Mouse (Mus musculus) kidney, embryonic 16.5 days (tissue): ENCODE measurements around the gene Gm10964. TPM values are rescaled to one million over a fixed set of nuclear protein-coding genes. Genes with fewer than 3 reads are reported as not detected.
"Not testable (repeated sequence)": the region's sequence is repeated elsewhere in the genome, so short reads cannot be mapped to it uniquely, and the experiment has no call there.

Source experiments
- ATAC-seq: fragments of 200-750 bp; cut with Nextera tagmentation; 2 replicates; pipeline ENCODE4 v1.8.0; 2017; ENCODE audit warnings: moderate TSS enrichment; ENCODE audit not compliant: low FRiP score, low TSS enrichment
- H3K27ac ChIP-seq: fragments of 300-500 bp; sonication (generic); 2 replicates; pipeline ENCODE4 v1.5.1; 2014; ENCODE audit warnings: low read length
- H3K27me3 ChIP-seq: fragments of 300-500 bp; sonication (generic); 2 replicates; pipeline ENCODE4 v1.6.1; 2014; ENCODE audit warnings: low read length, control low read depth, mixed read lengths; ENCODE audit not compliant: insufficient read depth
- H3K36me3 ChIP-seq: fragments of 300-500 bp; sonication (generic); 2 replicates; pipeline ENCODE4 v1.6.1; 2014; ENCODE audit warnings: low read length, control low read depth, mixed read lengths; ENCODE audit not compliant: insufficient read depth
- H3K4me1 ChIP-seq: fragments of 300-500 bp; sonication (generic); 2 replicates; pipeline ENCODE4 v1.6.1; 2014; ENCODE audit warnings: low read length, control low read depth, mixed read lengths; ENCODE audit not compliant: insufficient read depth
- H3K4me2 ChIP-seq: fragments of 300-500 bp; sonication (generic); replicated peaks from 2 replicates; pipeline ENCODE4 v1.6.1; 2014; ENCODE audit warnings: low read depth, low read length
- H3K4me3 ChIP-seq: fragments of 300-500 bp; sonication (generic); 2 replicates; pipeline ENCODE4 v1.5.1; 2014; ENCODE audit warnings: mild to moderate bottlenecking, low read length
- H3K9ac ChIP-seq: fragments of 300-500 bp; sonication (generic); replicated peaks from 2 replicates; pipeline ENCODE4 v1.6.1; 2014; ENCODE audit warnings: low read length
- H3K9me3 ChIP-seq: fragments of 300-500 bp; sonication (generic); 2 replicates; pipeline ENCODE4 v1.6.1; 2016; ENCODE audit warnings: low read length, control low read depth
- WGBS: fragments of 180-500 bp; shearing (Covaris S2); extraction: QIAGEN DNeasy Blood & Tissue Kit; methylation state at CpG from one replicate; pipeline ENCODE4 v1.1.7; 2014; 5-methylcytosine and 5-hydroxymethylcytosine counted together
- polyA plus RNA-seq: library from polyadenylated mRNA; unstranded; fragments of >200 nt; fragmentation: Nextera tagmentation; extraction: Ambion mirVana; gene quantifications from 2 replicates; pipeline ENCODE4 v1.2.1, GENCODE M21; 2015

The Gm10964 gene
- polyA plus RNA-seq, 1 experiment from 2014 or later = not detected

GRCm38 (mm10) chr3:103790346-103791145 lies 51.4 kb downstream of the Gm10964 start:
- WGBS = under 1% methylated on average over 48 of the region's 61 CpGs
- Histone ChIP-seq H3K27ac (peak overlapping the region; percentile 61), H3K4me2 (peak overlapping the region; percentile 75), H3K9ac (peak overlapping the region; percentile 92), H3K4me3 (peak overlapping the region; percentile 59), H3K36me3 (no peaks in the 10 kb centered on the region), H3K27me3 (no peaks in the 10 kb centered on the region), H3K4me1 (peaks cover 22% of the 10 kb centered on the region), H3K9me3 (no peaks in the 10 kb centered on the region)
- ATAC-seq = peak; percentile 87

- WGBS = 11% methylated on average over 40 of the region's 49 CpGs
These were observed 52.3 kb downstream of the Gm10964 start, which contains the start of gene Hipk1 for GRCm38 (mm10) chr3:103791230-103792110. TSS of gene Hipk1 (minus strand) at chr3:103791563.

GRCm38 (mm10) chr3:103792111-103792406 lies 52.9 kb downstream of the Gm10964 start:
- 79% methylated on average over 5 of the region's 5 CpGs for WGBS
- not testable (repeated sequence) for H3K27ac ChIP-seq, H3K9ac ChIP-seq, H3K9me3 ChIP-seq, H3K4me2 ChIP-seq, H3K36me3 ChIP-seq, H3K4me3 ChIP-seq, ATAC-seq, H3K27me3 ChIP-seq
- peaks cover 22% of the 10 kb centered on the region for H3K4me1 ChIP-seq

More at GRCm38 (mm10) chr3:103791230-103792110, 52.3 kb downstream of the Gm10964 start, which contains the start of gene Hipk1:
- ATAC-seq = peak; percentile 97
- Histone ChIP-seq H3K9ac (peak within 1 kb of the TSS; percentile 92), H3K9me3 (no peaks in the 10 kb centered on the region), H3K36me3 (no peaks in the 10 kb centered on the region), H3K27me3 (no peaks in the 10 kb centered on the region), H3K4me1 (peaks cover 22% of the 10 kb centered on the region), H3K4me2 (peak within 1 kb of the TSS; percentile 75), H3K4me3 (peak within 1 kb of the TSS; percentile 59), H3K27ac (peak within 1 kb of the TSS; percentile 61)

GRCm38 (mm10) chr3:103792566-103792965 lies 53.4 kb downstream of the Gm10964 start:
- H3K27ac ChIP-seq = no peak overlapping the region
- no peak overlapping the region for H3K4me2 ChIP-seq
- H3K4me1 ChIP-seq = peaks cover 22% of the 10 kb centered on the region
- no peaks in the 10 kb centered on the region for H3K27me3 ChIP-seq
- no peaks in the 10 kb centered on the region for H3K9me3 ChIP-seq
- no peak for ATAC-seq
- H3K4me3 ChIP-seq = no peak overlapping the region
- no peaks in the 10 kb centered on the region for H3K36me3 ChIP-seq
- H3K9ac ChIP-seq = no peak overlapping the region
- WGBS = 69% methylated on average over 1 of the region's 1 CpGs

Other genes starting within 250 kb of the Gm10964 start
- 0.10 and 0.17 TPM in 2 replicates for gene Syt6, start 164.1 kb upstream of the Gm10964 start, polyA plus RNA-seq
- gene Atg4a-ps, start 93.3 kb upstream of the Gm10964 start, polyA plus RNA-seq = 0.15 and 0.39 TPM in 2 replicates
- 62.0 and 63.8 TPM in 2 replicates for gene Olfml3, start 1.4 kb upstream of the Gm10964 start, polyA plus RNA-seq
- gene Hipk1, start 52.2 kb downstream of the Gm10964 start, polyA plus RNA-seq = 10.3 and 11.3 TPM in 2 replicates
- 29.8 and 31.2 TPM in 2 replicates for gene Dclre1b, start 70.1 kb downstream of the Gm10964 start, polyA plus RNA-seq
- 22.3 and 22.8 TPM in 2 replicates for gene Ap4b1, start 70.2 kb downstream of the Gm10964 start, polyA plus RNA-seq
- gene Gm43064, start 70.2 kb downstream of the Gm10964 start, polyA plus RNA-seq = 0.11 TPM in 1 of 2 replicates, not detected in the other
- gene Bcl2l15, start 93.2 kb downstream of the Gm10964 start, polyA plus RNA-seq = 0.14 TPM in 1 of 2 replicates, not detected in the other
- gene Ptpn22, start 120.4 kb downstream of the Gm10964 start, polyA plus RNA-seq = 0.80 and 0.82 TPM in 2 replicates
- gene Rsbn1, start 174.8 kb downstream of the Gm10964 start, polyA plus RNA-seq = 8.9 TPM in 2 replicates
- gene Phtf1, start 228.7 kb downstream of the Gm10964 start, polyA plus RNA-seq = 25.9 and 26.8 TPM in 2 replicates